Mouse (Mus musculus) limb, embryonic 15.5 days (tissue): ENCODE measurements at regions not wholly inside any gene's neighbourhood (a gene's known extent, or its start where the extent isn't known, plus 50 kb on each side); places are given as distances from the start of the nearest gene placed in this dataset.

Source experiments
- ATAC-seq: fragments of 200-750 bp; cut with Nextera tagmentation; 2 replicates; pipeline ENCODE4 v1.8.0; 2017; ENCODE audit warnings: low read depth, moderate TSS enrichment; ENCODE audit not compliant: insufficient number of reproducible peaks, low FRiP score, low TSS enrichment
- H3K27ac ChIP-seq: fragments of 300-500 bp; sonication (generic); 2 replicates; pipeline ENCODE4 v1.5.1; 2015; ENCODE audit warnings: moderate library complexity, mild to moderate bottlenecking, inconsistent platforms
- H3K27me3 ChIP-seq: fragments of 300-500 bp; sonication (generic); 2 replicates; pipeline ENCODE4 v1.6.1; 2015; ENCODE audit warnings: inconsistent platforms
- H3K36me3 ChIP-seq: fragments of 300-500 bp; sonication (generic); 2 replicates; pipeline ENCODE4 v1.6.1; 2015; ENCODE audit warnings: inconsistent platforms
- H3K4me1 ChIP-seq: fragments of 300-500 bp; sonication (generic); 2 replicates; pipeline ENCODE4 v1.6.1; 2015; ENCODE audit warnings: inconsistent platforms
- H3K4me2 ChIP-seq: fragments of 300-500 bp; sonication (generic); 2 replicates; pipeline ENCODE4 v1.6.1; 2015; ENCODE audit warnings: mild to moderate bottlenecking, inconsistent platforms
- H3K4me3 ChIP-seq: fragments of 300-500 bp; sonication (generic); 2 replicates; pipeline ENCODE4 v1.5.1; 2015; ENCODE audit warnings: mild to moderate bottlenecking, inconsistent platforms
- H3K9ac ChIP-seq: fragments of 300-500 bp; sonication (generic); 2 replicates; pipeline ENCODE4 v1.6.1; 2015; ENCODE audit warnings: inconsistent platforms
- H3K9me3 ChIP-seq: fragments of 300-500 bp; sonication (generic); 2 replicates; pipeline ENCODE4 v1.6.1; 2016; ENCODE audit warnings: inconsistent platforms
- WGBS: fragments of 180-500 bp; shearing (Covaris S2); methylation state at CpG from one replicate; pipeline ENCODE4 v1.1.7; 2015; 5-methylcytosine and 5-hydroxymethylcytosine counted together

DNA sequence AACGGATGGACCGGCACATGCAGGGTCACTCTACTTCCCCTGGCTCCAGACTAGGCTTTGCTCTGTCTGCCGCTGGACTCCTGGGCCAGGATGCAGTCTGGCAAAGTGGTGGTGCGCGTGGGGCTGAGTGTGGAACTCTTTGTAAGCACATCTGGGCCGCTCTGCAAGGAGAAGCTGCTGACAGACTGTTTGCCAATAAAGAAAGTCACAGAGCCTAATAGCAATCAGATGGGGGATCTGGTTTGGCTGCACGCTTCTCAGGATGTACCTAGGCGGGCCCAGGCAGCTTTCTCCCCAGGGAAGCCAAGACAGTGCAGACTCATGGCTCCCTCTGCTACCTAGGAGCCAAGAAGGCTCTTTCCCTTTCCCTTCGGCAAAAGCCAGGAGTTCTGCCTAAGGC lies 519.0 kb downstream of the Zfp536 start:
- no peak overlapping the region for H3K9ac ChIP-seq
- no peaks in the 10 kb centered on the region for H3K36me3 ChIP-seq
- WGBS: 25% methylated on average over 9 of the region's 9 CpGs
- H3K4me1 ChIP-seq: peaks cover 26% of the 10 kb centered on the region
- H3K27me3 ChIP-seq: no peaks in the 10 kb centered on the region
- no peak overlapping the region for H3K4me3 ChIP-seq
- H3K27ac ChIP-seq: peak overlapping the region; percentile 54
- H3K4me2 ChIP-seq: peak overlapping the region; percentile 15; the same call in 1 of the 2 replicates
- no peaks in the 10 kb centered on the region for H3K9me3 ChIP-seq
- peak; percentile 36; the same call in 1 of the 2 replicates for ATAC-seq

DNA sequence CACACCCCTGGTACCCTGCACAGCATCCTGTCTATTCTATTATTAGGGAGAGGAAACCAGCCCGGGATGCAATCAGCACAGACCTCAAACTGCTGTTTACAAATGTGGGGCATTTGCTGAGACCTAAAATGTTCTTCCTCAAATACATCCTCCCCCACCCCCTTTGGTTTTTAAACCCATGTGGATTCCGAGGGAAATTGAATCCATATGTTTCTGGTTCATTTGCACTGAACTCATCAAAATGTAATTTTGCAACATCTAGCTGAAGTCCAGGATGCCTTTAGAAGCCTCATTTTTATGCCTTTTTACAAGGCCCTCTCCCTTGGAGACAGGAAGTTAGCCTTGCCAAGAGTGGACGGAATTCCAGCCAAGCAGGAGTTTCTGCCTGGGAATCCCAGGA lies 517.6 kb downstream of the Zfp536 start:
- H3K4me1 ChIP-seq: peaks cover 26% of the 10 kb centered on the region
- no peak for ATAC-seq
- no peaks in the 10 kb centered on the region for H3K9me3 ChIP-seq
- WGBS: 13% methylated on average over 3 of the region's 3 CpGs
- H3K36me3 ChIP-seq: no peaks in the 10 kb centered on the region
- no peaks in the 10 kb centered on the region for H3K27me3 ChIP-seq
- H3K27ac ChIP-seq: 0 out of 2 replicates have a peak overlapping the region, but pooled peaks have one; percentile 54
- no peak overlapping the region for H3K4me2 ChIP-seq
- no peak overlapping the region for H3K4me3 ChIP-seq
- H3K9ac ChIP-seq: no peak overlapping the region

- Histone ChIP-seq H3K4me1 (peaks cover 20% of the 10 kb centered on the region), H3K9ac (no peak overlapping the region), H3K4me2 (no peak overlapping the region), H3K27me3 (no peaks in the 10 kb centered on the region), H3K36me3 (no peaks in the 10 kb centered on the region), H3K27ac (no peak overlapping the region), H3K9me3 (no peaks in the 10 kb centered on the region), H3K4me3 (no peak overlapping the region)
- 43% methylated on average over 6 of the region's 6 CpGs for WGBS
- no peak for ATAC-seq
These were observed 514.1 kb downstream of the Zfp536 start for GRCm38 (mm10) chr7:37259293-37259692.

GRCm38 (mm10) chr7:37262846-37263245 lies 510.6 kb downstream of the Zfp536 start:
- ATAC-seq: no peak
- Histone ChIP-seq H3K9ac (no peak overlapping the region), H3K9me3 (no peaks in the 10 kb centered on the region), H3K4me2 (no peak overlapping the region), H3K4me3 (no peak overlapping the region), H3K36me3 (no peaks in the 10 kb centered on the region), H3K4me1 (no peaks in the 10 kb centered on the region), H3K27me3 (no peaks in the 10 kb centered on the region), H3K27ac (no peak overlapping the region)
- WGBS: 32% methylated on average over 3 of the region's 3 CpGs

GRCm38 (mm10) chr7:37267404-37267803 lies 506.0 kb downstream of the Zfp536 start:
- H3K9me3 ChIP-seq: no peaks in the 10 kb centered on the region
- 84% methylated on average over 4 of the region's 4 CpGs for WGBS
- no peak overlapping the region for H3K4me2 ChIP-seq
- H3K4me3 ChIP-seq: no peak overlapping the region
- ATAC-seq: no peak
- H3K27ac ChIP-seq: no peak overlapping the region
- H3K9ac ChIP-seq: no peak overlapping the region
- H3K36me3 ChIP-seq: no peaks in the 10 kb centered on the region
- no peaks in the 10 kb centered on the region for H3K27me3 ChIP-seq
- H3K4me1 ChIP-seq: no peaks in the 10 kb centered on the region

DNA sequence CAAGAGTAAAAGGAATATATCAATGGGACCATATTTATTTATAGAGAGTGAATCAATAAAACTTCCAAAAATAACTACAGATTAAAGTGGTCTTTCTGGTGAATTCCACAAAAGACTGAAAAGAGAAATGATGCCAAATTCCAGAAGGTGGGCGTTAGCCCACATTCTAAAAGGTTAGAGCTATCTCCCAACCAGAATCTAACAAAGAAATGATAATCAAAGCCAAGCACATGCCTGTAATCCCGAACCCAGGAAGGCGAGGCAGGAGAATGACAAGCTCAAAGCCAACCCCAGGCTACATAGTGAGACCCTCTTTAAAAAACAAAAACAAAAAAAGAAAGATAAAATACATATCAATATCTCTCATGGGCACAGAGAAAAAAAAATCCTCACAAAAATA lies 502.6 kb downstream of the Zfp536 start:
- no peak overlapping the region for H3K4me3 ChIP-seq
- no peaks in the 10 kb centered on the region for H3K27me3 ChIP-seq
- no peak for ATAC-seq
- H3K9ac ChIP-seq: no peak overlapping the region
- 87% methylated on average over 3 of the region's 3 CpGs for WGBS
- H3K9me3 ChIP-seq: no peaks in the 10 kb centered on the region
- no peaks in the 10 kb centered on the region for H3K36me3 ChIP-seq
- H3K4me2 ChIP-seq: no peak overlapping the region
- H3K4me1 ChIP-seq: no peaks in the 10 kb centered on the region
- H3K27ac ChIP-seq: no peak overlapping the region

DNA sequence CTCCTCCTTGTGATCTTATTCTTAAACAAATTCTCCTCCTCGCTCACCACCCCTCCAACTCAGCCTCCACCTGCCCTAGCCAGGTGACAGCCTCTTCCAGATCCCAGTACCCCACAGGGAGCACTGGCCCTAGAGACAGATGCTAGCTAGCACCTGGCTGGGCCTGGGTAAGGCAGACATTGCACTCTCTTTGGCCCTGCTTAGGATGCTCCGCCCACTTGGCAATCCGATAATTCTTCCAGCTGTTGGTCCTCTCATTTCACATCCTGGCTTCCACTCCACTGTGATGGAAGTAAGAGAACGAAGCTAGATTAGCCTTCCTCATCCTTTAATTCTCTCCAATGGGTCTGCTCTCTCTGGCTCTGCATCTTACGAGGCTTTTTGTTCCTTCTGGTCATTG lies 483.4 kb downstream of the Zfp536 start:
- Histone ChIP-seq H3K9ac (no peak overlapping the region), H3K27me3 (no peaks in the 10 kb centered on the region), H3K4me2 (no peak overlapping the region), H3K9me3 (no peaks in the 10 kb centered on the region), H3K4me1 (peaks cover 28% of the 10 kb centered on the region), H3K4me3 (no peak overlapping the region), H3K27ac (no peak overlapping the region), H3K36me3 (no peaks in the 10 kb centered on the region)
- 40% methylated on average over 5 of the region's 5 CpGs for WGBS
- no peak for ATAC-seq

- Histone ChIP-seq H3K4me1 (peaks cover 28% of the 10 kb centered on the region), H3K4me3 (no peak overlapping the region), H3K4me2 (no peak overlapping the region), H3K36me3 (no peaks in the 10 kb centered on the region), H3K27me3 (no peaks in the 10 kb centered on the region), H3K27ac (no peak overlapping the region), H3K9ac (no peak overlapping the region), H3K9me3 (no peaks in the 10 kb centered on the region)
- 35% methylated on average over 19 of the region's 19 CpGs for WGBS
- ATAC-seq: no peak
These were observed 482.9 kb downstream of the Zfp536 start for GRCm38 (mm10) chr7:37290493-37291045.

DNA sequence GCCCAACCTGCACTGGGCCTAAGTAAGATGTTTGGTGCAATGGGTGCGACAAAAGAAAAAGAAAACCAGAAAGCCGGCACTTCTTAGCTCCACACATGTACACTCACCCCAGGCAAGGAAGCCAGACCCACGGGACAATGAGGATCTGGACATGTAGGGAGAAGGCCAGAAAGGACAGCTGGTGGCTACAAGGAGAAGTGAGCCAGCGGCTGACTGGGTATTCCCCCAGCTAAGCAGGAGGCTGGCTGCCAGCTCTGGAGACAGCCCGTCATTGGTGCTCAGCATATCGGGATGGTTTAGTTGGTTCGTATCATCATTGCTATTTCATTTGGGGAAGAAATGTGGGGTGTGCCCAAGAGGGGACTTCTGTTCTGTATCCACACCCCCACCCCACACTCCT lies 481.7 kb downstream of the Zfp536 start:
- Histone ChIP-seq H3K4me3 (no peak overlapping the region), H3K4me2 (peak overlapping the region; percentile 11; the same call in 1 of the 2 replicates), H3K9me3 (no peaks in the 10 kb centered on the region), H3K9ac (no peak overlapping the region), H3K36me3 (no peaks in the 10 kb centered on the region), H3K27ac (no peak overlapping the region; the same call in 1 of the 2 replicates), H3K27me3 (no peaks in the 10 kb centered on the region), H3K4me1 (peaks cover 28% of the 10 kb centered on the region)
- WGBS: 57% methylated on average over 7 of the region's 7 CpGs
- no peak for ATAC-seq

GRCm38 (mm10) chr7:37292554-37292953 lies 480.9 kb downstream of the Zfp536 start:
- no peak for ATAC-seq
- Histone ChIP-seq H3K36me3 (no peaks in the 10 kb centered on the region), H3K9ac (no peak overlapping the region), H3K4me1 (peaks cover 28% of the 10 kb centered on the region), H3K4me2 (0 out of 2 replicates have a peak overlapping the region, but pooled peaks have one; percentile 11), H3K9me3 (no peaks in the 10 kb centered on the region), H3K4me3 (no peak overlapping the region), H3K27me3 (no peaks in the 10 kb centered on the region), H3K27ac (peak overlapping the region; percentile 38; the same call in 1 of the 2 replicates)
- 32% methylated on average over 9 of the region's 9 CpGs for WGBS

- no peaks in the 10 kb centered on the region for H3K36me3 ChIP-seq
These were observed 474.6 kb downstream of the Zfp536 start for GRCm38 (mm10) chr7:37298888-37299287.

DNA sequence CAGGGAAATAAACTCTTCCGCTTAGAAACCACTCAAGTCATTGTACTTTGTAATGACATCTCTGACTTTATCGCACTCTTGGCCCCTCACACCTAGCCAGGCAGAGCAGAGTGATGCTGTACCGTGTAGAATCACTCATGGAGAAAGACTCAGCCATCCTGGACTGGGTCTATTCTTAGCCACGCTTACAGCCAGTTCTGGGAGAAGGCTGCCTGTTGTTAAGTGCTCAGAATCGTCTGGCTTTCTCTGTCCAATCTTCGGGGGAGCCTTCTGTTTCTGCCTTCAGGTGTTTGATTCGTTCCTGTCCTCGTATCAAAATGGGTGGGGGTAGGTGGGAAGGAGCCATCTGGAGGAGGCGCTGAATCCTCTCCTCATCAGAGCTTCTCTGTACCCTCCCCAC lies 468.0 kb downstream of the Zfp536 start:
- Histone ChIP-seq H3K27ac (no peak overlapping the region), H3K9ac (no peak overlapping the region), H3K4me1 (no peaks in the 10 kb centered on the region), H3K4me3 (no peak overlapping the region), H3K4me2 (no peak overlapping the region), H3K9me3 (no peaks in the 10 kb centered on the region), H3K27me3 (no peaks in the 10 kb centered on the region), H3K36me3 (no peaks in the 10 kb centered on the region)
- no peak for ATAC-seq
- 67% methylated on average over 9 of the region's 9 CpGs for WGBS

More at GRCm38 (mm10) chr7:37298888-37299287, 474.6 kb downstream of the Zfp536 start:
- Histone ChIP-seq H3K9ac (no peak overlapping the region), H3K27ac (no peak overlapping the region), H3K4me2 (no peak overlapping the region), H3K4me3 (no peak overlapping the region), H3K9me3 (no peaks in the 10 kb centered on the region), H3K4me1 (no peaks in the 10 kb centered on the region), H3K27me3 (no peaks in the 10 kb centered on the region)
- 32% methylated on average over 3 of the region's 3 CpGs for WGBS
- ATAC-seq: no peak

GRCm38 (mm10) chr7:37307191-37307590 lies 466.2 kb downstream of the Zfp536 start:
- no peak overlapping the region for H3K9ac ChIP-seq
- ATAC-seq: no peak
- no peaks in the 10 kb centered on the region for H3K36me3 ChIP-seq
- no peak overlapping the region for H3K27ac ChIP-seq
- no peaks in the 10 kb centered on the region for H3K9me3 ChIP-seq
- no peaks in the 10 kb centered on the region for H3K4me1 ChIP-seq
- WGBS: 86% methylated on average over 4 of the region's 4 CpGs
- H3K4me3 ChIP-seq: no peak overlapping the region
- no peak overlapping the region for H3K4me2 ChIP-seq
- no peaks in the 10 kb centered on the region for H3K27me3 ChIP-seq
